ENCODE assay signal across 8 mouse cellular contexts in the genomic region with DNA sequence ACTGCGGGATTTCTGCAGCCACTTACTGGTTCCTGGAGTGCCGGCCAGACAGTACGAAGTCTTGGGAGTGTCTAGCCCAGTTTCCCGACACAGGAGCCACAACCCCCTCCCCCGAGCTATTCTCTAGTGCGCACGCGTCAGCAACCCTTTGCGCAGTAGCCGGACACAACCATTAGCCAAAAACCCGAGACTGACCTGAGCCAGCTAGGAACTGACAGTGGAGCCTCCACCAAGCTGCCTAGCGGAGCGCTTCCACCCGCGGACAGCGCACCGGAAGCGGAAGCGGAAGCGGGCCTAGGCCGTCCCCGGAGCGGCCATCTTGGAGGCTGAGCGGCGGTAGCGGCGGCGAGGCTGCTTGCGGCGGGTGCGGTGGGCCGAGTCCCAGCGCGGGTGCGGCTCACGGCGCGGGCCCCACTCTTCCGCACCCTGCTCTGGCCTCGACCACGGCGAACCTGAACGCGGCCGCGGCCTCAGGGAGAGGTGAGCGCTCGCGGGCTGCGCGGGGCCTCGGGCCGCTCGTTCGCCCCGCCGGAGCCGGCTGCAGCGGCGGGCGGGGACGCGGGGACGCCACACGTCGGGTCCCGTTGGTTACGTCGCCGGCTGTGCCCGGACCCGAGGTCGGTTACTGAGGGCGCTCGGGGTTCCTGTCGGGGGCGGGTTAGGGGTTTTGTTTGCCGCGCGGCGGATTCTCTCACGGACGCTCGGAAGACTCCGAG. TPM values are rescaled to one million over a fixed set of nuclear protein-coding genes. Genes with fewer than 3 reads are reported as not detected.
DNase-seq lines count a peak whose midpoint lies in the region; ATAC-seq and TF ChIP-seq lines count a peak whose summit lies in the region.

Ube2j2 (plus strand) TSS at position 298 of the 716 bp plus-strand sequence.

- no peaks in the 10 kb centered on the region for H3K9me3 ChIP-seq in embryonic facial prominence, embryonic 14.5 days (ENCODE audit: control insufficient read depth, low read length)
- H3K9me3 ChIP-seq in limb, embryonic 13.5 days: no peaks in the 10 kb centered on the region
- no peaks in the 10 kb centered on the region for H3K9me3 ChIP-seq in midbrain, embryonic 16.5 days (replicated peaks; ENCODE audit: control insufficient read depth, low read length, poor library complexity, severe bottlenecking)

- H3K36me3 ChIP-seq in embryonic facial prominence, embryonic 14.5 days (ENCODE audit: control insufficient read depth, insufficient read depth, low read length): peaks cover 23% of the 10 kb centered on the region
- peaks cover 12% of the 10 kb centered on the region for H3K36me3 ChIP-seq in heart, adult 2 months (ENCODE audit: control insufficient read depth, insufficient read depth, low read length)
- peaks cover 23% of the 10 kb centered on the region for H3K36me3 ChIP-seq in limb, embryonic 13.5 days
- no peaks in the 10 kb centered on the region; the same call in 1 of the 2 replicates for H3K36me3 ChIP-seq in midbrain, embryonic 16.5 days (ENCODE audit: control insufficient read depth, insufficient read depth, low read length)

- TF ChIP-seq EP300 in heart, adult 2 months (IDR thresholded peaks at IDR 0.05; ENCODE audit: insufficient read depth, low read depth, low read length): peak; percentile 98

- H3K4me1 ChIP-seq in embryonic facial prominence, embryonic 14.5 days (ENCODE audit: control insufficient read depth, insufficient read depth, low read length): peaks cover 14% of the 10 kb centered on the region
- peaks cover 10% of the 10 kb centered on the region for H3K4me1 ChIP-seq in heart, adult 2 months (ENCODE audit: control insufficient read depth, insufficient read depth, low read length)
- peaks cover 19% of the 10 kb centered on the region for H3K4me1 ChIP-seq in limb, embryonic 13.5 days
- H3K4me1 ChIP-seq in midbrain, embryonic 16.5 days (ENCODE audit: control insufficient read depth, insufficient read depth, low read length): peaks cover 17% of the 10 kb centered on the region

- H3K4me2 ChIP-seq in embryonic facial prominence, embryonic 14.5 days (ENCODE audit: low read depth, low read length): peak within 1 kb of the TSS; percentile 94
- H3K4me2 ChIP-seq in limb, embryonic 13.5 days (replicated peaks): peak within 1 kb of the TSS; percentile 97
- H3K4me2 ChIP-seq in midbrain, embryonic 16.5 days (ENCODE audit: low read length): peak within 1 kb of the TSS; percentile 95

- intact Hi-C loops in heart, adult 2 months (cut with DNase I): loop anchor here (1.0 to 5.0 kb wide), 4 partner anchors 49 to 112 kb away; partner anchors contain the start of genes Aurkaip1, B3galt6, Cptp and Ints11

- H3K9ac ChIP-seq in embryonic facial prominence, embryonic 14.5 days (ENCODE audit: low read depth, low read length): peak within 1 kb of the TSS; percentile 94
- H3K9ac ChIP-seq in heart, adult 2 months (ENCODE audit: low read depth, low read length): peak within 1 kb of the TSS; percentile 90
- H3K9ac ChIP-seq in limb, embryonic 13.5 days: peak within 1 kb of the TSS; percentile 96
- H3K9ac ChIP-seq in midbrain, embryonic 16.5 days (ENCODE audit: low read depth, low read length): peak within 1 kb of the TSS; percentile 86

- peak; percentile 93 for TF ChIP-seq POLR2A in heart, adult 2 months (IDR thresholded peaks at IDR 0.05; ENCODE audit: insufficient read depth, low read depth, low read length)

- under 1% methylated on average over 45 of the region's 85 CpGs for WGBS in embryonic facial prominence, embryonic 14.5 days
- WGBS in heart, adult 2 months: under 1% methylated on average over 83 of the region's 85 CpGs
- WGBS in limb, embryonic 13.5 days: 1% methylated on average over 73 of the region's 85 CpGs
- WGBS in midbrain, embryonic 16.5 days: 0% methylated on average over 84 of the region's 85 CpGs

- H3K4me3 ChIP-seq in embryonic facial prominence, embryonic 14.5 days (ENCODE audit: low read depth, low read length): peak within 1 kb of the TSS; percentile 94
- H3K4me3 ChIP-seq in heart, adult 2 months: peak within 1 kb of the TSS; percentile 97
- peak within 1 kb of the TSS; percentile 96 for H3K4me3 ChIP-seq in limb, embryonic 13.5 days
- peak within 1 kb of the TSS; percentile 88 for H3K4me3 ChIP-seq in midbrain, embryonic 16.5 days (ENCODE audit: low read depth, low read length)

- peak within 1 kb of the TSS; percentile 86 for H3K27ac ChIP-seq in embryonic facial prominence, embryonic 14.5 days (replicated peaks; ENCODE audit: low read depth, low read length)
- peak within 1 kb of the TSS; percentile 93 for H3K27ac ChIP-seq in heart, adult 2 months
- peak within 1 kb of the TSS; percentile 86 for H3K27ac ChIP-seq in limb, embryonic 13.5 days
- H3K27ac ChIP-seq in midbrain, embryonic 16.5 days (ENCODE audit: low read length): peak within 1 kb of the TSS; percentile 86

- peaks cover 12% of the 10 kb centered on the region for H3K79me2 ChIP-seq in heart, adult 2 months (replicated peaks; ENCODE audit: control insufficient read depth, insufficient read depth, low read length)

- ATAC-seq in embryonic facial prominence, embryonic 14.5 days (ENCODE audit: low read depth): peak; percentile 99
- ATAC-seq in limb, embryonic 13.5 days (ENCODE audit: low FRiP score, low read depth): peak; percentile 96
- ATAC-seq in midbrain, embryonic 16.5 days: peak; percentile 98

- no peaks in the 10 kb centered on the region for H3K27me3 ChIP-seq in embryonic facial prominence, embryonic 14.5 days (replicated peaks; ENCODE audit: control insufficient read depth, insufficient read depth, low read length)
- H3K27me3 ChIP-seq in heart, adult 2 months (ENCODE audit: control insufficient read depth, insufficient read depth, low read length): no peaks in the 10 kb centered on the region
- H3K27me3 ChIP-seq in limb, embryonic 13.5 days: no peaks in the 10 kb centered on the region
- H3K27me3 ChIP-seq in midbrain, embryonic 16.5 days (ENCODE audit: control insufficient read depth, insufficient read depth, low read depth, low read length): peaks cover 2% of the 10 kb centered on the region; the same call in 1 of the 2 replicates

- peak; percentile 8; the same call in 1 of the 2 replicates for TF ChIP-seq CTCF in heart, adult 2 months (IDR thresholded peaks at IDR 0.05)

- peak; percentile 95 for DNase-seq in 3T3-L1 (ENCODE audit: low read depth, low spot score)
- peak; percentile 93 to 96 for DNase-seq in adrenal gland, postnatal 4 days (ENCODE audit: low spot score in 2 of 2)
- peak; percentile 97 for DNase-seq in embryonic facial prominence, embryonic 14.5 days (ENCODE audit: low spot score)
- peak; percentile 97 to 100 for DNase-seq in heart, adult 2 months
- peak; percentile 96 to 98 for DNase-seq in kidney, adult 8-10 months
- DNase-seq in spleen, postnatal 10 days (ENCODE audit: low spot score in 2 of 2): peak; percentile 92 to 95

RNA-seq across cellular contexts. Expression of gene Ube2j2, which starts in this region (rescaled TPM):
- total RNA-seq in adrenal gland, postnatal 4 days (2021): 10 to 100 TPM; 91.9 to 94.1 TPM
- polyA plus RNA-seq in embryonic facial prominence, embryonic 14.5 days (2014; fragmentation: Nextera tagmentation; extraction: Ambion mirVana): 107 and 113 TPM in 2 replicates
- total RNA-seq in heart, adult 2 months (2021): 10 to 100 TPM; 55.8 to 56.7 TPM
- 29.7 and 35.3 TPM in 2 replicates for polyA plus RNA-seq in heart, adult 2 months (2012; rRNA removed)
- polyA plus RNA-seq in limb, embryonic 13.5 days (2015; fragmentation: Nextera tagmentation; extraction: Ambion mirVana): 113 and 126 TPM in 2 replicates
- 109 and 110 TPM in 2 replicates for polyA plus RNA-seq in midbrain, embryonic 16.5 days (2015; fragmentation: Nextera tagmentation; extraction: Ambion mirVana)

Comparison
In these comparisons a context has a peak if more than half of its experiments do, and no peak if none do; other contexts are left out.
1. Peak in every context shown above with its lines: DNase-seq, ATAC-seq, H3K4me3 ChIP-seq and H3K27ac ChIP-seq.